Mouse (Mus musculus) small intestine, adult 2 months (tissue): ENCODE results near the gene Polr2e. TPM values are rescaled to one million over a fixed set of nuclear protein-coding genes. Genes with fewer than 3 reads are reported as not detected.
"Not testable (repeated sequence)": the region's sequence is repeated elsewhere in the genome, so short reads cannot be mapped to it uniquely, and the experiment has no call there.

Source experiments
- H3K27ac ChIP-seq: fragments of 200-500 bp; 2 replicates; pipeline ENCODE4 v1.5.1; 2012; ENCODE audit warnings: low read depth, low read length, control low read depth, inconsistent platforms; ENCODE audit not compliant: insufficient read depth
- H3K27me3 ChIP-seq: fragments of 200-500 bp; 2 replicates; pipeline ENCODE4 v1.6.1; 2012; ENCODE audit warnings: mild to moderate bottlenecking, moderate library complexity, low read length, inconsistent platforms; ENCODE audit not compliant: control insufficient read depth, insufficient read depth
- H3K36me3 ChIP-seq: fragments of 200-500 bp; 2 replicates; pipeline ENCODE4 v1.6.1; 2012; ENCODE audit warnings: mild to moderate bottlenecking, low read length, control low read depth, inconsistent platforms; ENCODE audit not compliant: control insufficient read depth, insufficient read depth
- H3K4me1 ChIP-seq: fragments of 200-500 bp; 2 replicates; pipeline ENCODE4 v1.6.1; 2012; ENCODE audit warnings: low read length, inconsistent platforms, mixed read lengths; ENCODE audit not compliant: control insufficient read depth, insufficient read depth, insufficient read length
- H3K4me3 ChIP-seq: fragments of 200-500 bp; 2 replicates; pipeline ENCODE4 v1.5.1; 2012; ENCODE audit warnings: low read depth, mild to moderate bottlenecking, control low read depth, inconsistent platforms, low read length, moderate library complexity
- CTCF ChIP-seq: fragments of 200-500 bp; IDR thresholded peaks from 2 replicates; pipeline ENCODE4 v1.5.1; 2012; ENCODE audit warnings: low read depth, mild to moderate bottlenecking, control low read depth, inconsistent platforms, low read length, moderate library complexity, mixed read lengths; ENCODE audit not compliant: insufficient replicate concordance, insufficient read length; ENCODE audit errors: extremely low read depth
- POLR2A ChIP-seq: fragments of 200-500 bp; IDR thresholded peaks from 2 replicates; pipeline ENCODE4 v1.6.1; 2012; ENCODE audit warnings: low read depth, mild to moderate bottlenecking, control low read depth, inconsistent platforms, low read length, moderate library complexity
- WGBS: fragments of 180-500 bp; shearing (Covaris S2); methylation state at CpG from one replicate; pipeline ENCODE4 v1.1.7; 2018; 5-methylcytosine and 5-hydroxymethylcytosine counted together
- polyA plus RNA-seq: library from polyadenylated mRNA; depleted of rRNA; stranded (reverse); fragments of >200 nt; gene quantifications from 2 replicates; pipeline ENCODE4 v1.2.3, GENCODE M21; 2012

The Polr2e gene
- polyA plus RNA-seq, 1 experiment, result 186 TPM

- WGBS, result 91% methylated on average over 27 of the region's 27 CpGs
Measured at GRCm38 (mm10) chr10:80056976-80057682, 17.5 kb upstream of the Polr2e start.

GRCm38 (mm10) chr10:80056506-80056905 is 16.9 kb upstream of the Polr2e start:
- WGBS, result 57% methylated on average over 4 of the region's 4 CpGs
- Histone ChIP-seq H3K4me1 (peaks cover 21% of the 10 kb centered on the region), H3K27ac (peak overlapping the region; percentile 93), H3K27me3 (no peaks in the 10 kb centered on the region), H3K4me3 (peak overlapping the region; percentile 46), H3K36me3 (peaks cover 56% of the 10 kb centered on the region)
- TF ChIP-seq CTCF (no peak), POLR2A (no peak)

More at GRCm38 (mm10) chr10:80056976-80057682, 17.5 kb upstream of the Polr2e start:
- peaks cover 61% of the 10 kb centered on the region for H3K36me3 ChIP-seq
- H3K4me1 ChIP-seq, result peaks cover 16% of the 10 kb centered on the region
- peak overlapping the region; percentile 93 for H3K27ac ChIP-seq
- H3K27me3 ChIP-seq, result no peaks in the 10 kb centered on the region
- H3K4me3 ChIP-seq, result no peak overlapping the region
- TF ChIP-seq CTCF (no peak), POLR2A (no peak)

- H3K36me3 ChIP-seq, result peaks cover 50% of the 10 kb centered on the region
- H3K4me1 ChIP-seq, result peaks cover 26% of the 10 kb centered on the region
- WGBS, result 37% methylated on average over 9 of the region's 10 CpGs
- no peak overlapping the region for H3K4me3 ChIP-seq
- peak overlapping the region; percentile 93; the same call in 1 of the 2 replicates for H3K27ac ChIP-seq
- no peaks in the 10 kb centered on the region for H3K27me3 ChIP-seq
- TF ChIP-seq CTCF (no peak), POLR2A (no peak)
Measured at GRCm38 (mm10) chr10:80055891-80056290, 16.3 kb upstream of the Polr2e start.

- H3K36me3 ChIP-seq, result peaks cover 44% of the 10 kb centered on the region
- H3K4me3 ChIP-seq, result peak overlapping the region; percentile 16
- peak overlapping the region; percentile 93; the same call in 1 of the 2 replicates for H3K27ac ChIP-seq
- 74% methylated on average over 5 of the region's 5 CpGs for WGBS
- TF ChIP-seq POLR2A (no peak), CTCF (no peak)
- H3K27me3 ChIP-seq, result no peaks in the 10 kb centered on the region
- peaks cover 26% of the 10 kb centered on the region for H3K4me1 ChIP-seq
Measured at GRCm38 (mm10) chr10:80055364-80055763, 15.8 kb upstream of the Polr2e start.

GRCm38 (mm10) chr10:80054911-80055310 is 15.3 kb upstream of the Polr2e start:
- peaks cover 26% of the 10 kb centered on the region for H3K4me1 ChIP-seq
- 0 out of 2 replicates have a peak overlapping the region, but pooled peaks have one; percentile 96 for H3K27ac ChIP-seq
- H3K27me3 ChIP-seq, result not testable (repeated sequence)
- peaks cover 40% of the 10 kb centered on the region for H3K36me3 ChIP-seq
- 10% methylated on average over 3 of the region's 3 CpGs for WGBS
- H3K4me3 ChIP-seq, result peak overlapping the region; percentile 86

GRCm38 (mm10) chr10:80053831-80054815 is 14.5 kb upstream of the Polr2e start:
- Histone ChIP-seq H3K27ac (peak overlapping the region; percentile 96), H3K4me1 (peaks cover 26% of the 10 kb centered on the region), H3K27me3 (no peaks in the 10 kb centered on the region), H3K36me3 (peaks cover 32% of the 10 kb centered on the region), H3K4me3 (peak overlapping the region; percentile 86)
- 1% methylated on average over 77 of the region's 77 CpGs for WGBS
- TF ChIP-seq CTCF, result peak; percentile 43; the same call in 1 of the 2 replicates
- no peak; the same call in 1 of the 2 replicates for TF ChIP-seq POLR2A

GRCm38 (mm10) chr10:80053259-80053780 is 13.7 kb upstream of the Polr2e start:
- H3K4me3 ChIP-seq, result peak overlapping the region; percentile 86
- peak overlapping the region; percentile 98 for H3K27ac ChIP-seq
- TF ChIP-seq POLR2A (peak; percentile 96), CTCF (no peak)
- H3K27me3 ChIP-seq, result no peaks in the 10 kb centered on the region
- WGBS, result under 1% methylated on average over 47 of the region's 47 CpGs
- H3K36me3 ChIP-seq, result peaks cover 26% of the 10 kb centered on the region
- peaks cover 26% of the 10 kb centered on the region for H3K4me1 ChIP-seq
